Mouse (Mus musculus) CH12.LX (cell line): Measurements from ENCODE around the gene Tapt1. TPM values are rescaled to one million over a fixed set of nuclear protein-coding genes. Genes with fewer than 3 reads are reported as not detected.

ENCODE experiments used
- DNase-seq: peaks from one replicate; pipeline ENCODE4 v3.0.0-alpha.2; 2013; ENCODE audit errors: extremely low read depth
- H3K27ac ChIP-seq: 2 replicates; pipeline ENCODE4 v1.5.1; 2012; ENCODE audit warnings: low read depth, mild to moderate bottlenecking, control low read depth, moderate library complexity; ENCODE audit not compliant: insufficient read depth
- H3K27me3 ChIP-seq: replicated peaks from 2 replicates; pipeline ENCODE3; 2012; ENCODE audit warnings: inconsistent platforms
- H3K36me3 ChIP-seq, 2 experiments: replicated peaks in 1 of 2; 2 replicates each; pipeline versions ENCODE3 to v1.6.1; 2012; ENCODE audit warnings: inconsistent platforms in 1 of 2, low read length in 1 of 2, mild to moderate bottlenecking in 1 of 2, mixed read lengths in 1 of 2, moderate library complexity in 1 of 2; ENCODE audit not compliant: control insufficient read depth in 1 of 2, insufficient read depth in 1 of 2
- H3K4me1 ChIP-seq, 2 experiments: 2 replicates each; pipeline ENCODE4 v1.6.1; 2012; ENCODE audit warnings: inconsistent platforms in 1 of 2, moderate library complexity in 1 of 2; ENCODE audit not compliant: insufficient read depth in 2 of 2, control insufficient read depth in 1 of 2
- H3K4me2 ChIP-seq: 2 replicates; pipeline ENCODE4 v1.6.1; 2012; ENCODE audit warnings: low read depth, mild to moderate bottlenecking, control low read depth; ENCODE audit not compliant: poor library complexity, insufficient read depth, severe bottlenecking
- H3K4me3 ChIP-seq, 3 experiments: fragments of 150-350 bp in 1 of 3; sonication (generic) in 1 of 3; replicated peaks in 1 of 3; 2 replicates each; pipeline versions ENCODE3 to v1.5.1; 2011 to 2012; ENCODE audit warnings: low read depth in 2 of 3, low read length in 2 of 3, mild to moderate bottlenecking in 2 of 3, moderate library complexity in 2 of 3, control low read depth in 1 of 3, improper control_type of control experiment in 1 of 3, inconsistent platforms in 1 of 3, mixed read lengths in 1 of 3; ENCODE audit not compliant: poor library complexity in 1 of 3
- H3K79me2 ChIP-seq: replicated peaks from 2 replicates; pipeline ENCODE4 v1.6.1; 2012; ENCODE audit warnings: mild to moderate bottlenecking, moderate library complexity; ENCODE audit not compliant: control insufficient read depth, poor library complexity, insufficient read depth, severe bottlenecking; ENCODE audit errors: extremely low read depth
- H3K9ac ChIP-seq: 2 replicates; pipeline ENCODE4 v1.6.1; 2012; ENCODE audit warnings: low read depth, mild to moderate bottlenecking, control low read depth, moderate library complexity; ENCODE audit not compliant: insufficient read depth
- H3K9me3 ChIP-seq: replicated peaks from 2 replicates; pipeline ENCODE3; 2012; ENCODE audit warnings: low read length, inconsistent platforms, mixed read lengths
- CHD1 ChIP-seq: IDR thresholded peaks from 2 replicates; pipeline ENCODE4 v1.6.1; 2012; ENCODE audit warnings: low read depth, low read length, improper control_type of control experiment, inconsistent platforms
- CHD2 ChIP-seq: IDR thresholded peaks from 2 replicates; pipeline ENCODE4 v1.6.1; 2011; ENCODE audit warnings: low read length, improper control_type of control experiment
- CTCF ChIP-seq, 2 experiments: IDR thresholded peaks in 1 of 2; conservative IDR thresholded peaks in 1 of 2; 2 replicates each; pipeline ENCODE4 v1.5.1; 2011 to 2012; ENCODE audit warnings: low read depth in 2 of 2, low read length in 2 of 2, improper control_type of control experiment in 1 of 2, inconsistent platforms in 1 of 2, mild to moderate bottlenecking in 1 of 2, moderate library complexity in 1 of 2
- E2F4 ChIP-seq: IDR thresholded peaks from 2 replicates; pipeline ENCODE4 v1.6.1; 2011; ENCODE audit warnings: low read depth, low read length, improper control_type of control experiment; ENCODE audit not compliant: insufficient replicate concordance
- ETS1 ChIP-seq: conservative IDR thresholded peaks from 2 replicates; pipeline ENCODE4 v1.6.1; 2012; ENCODE audit warnings: low read depth, mild to moderate bottlenecking, inconsistent platforms, low read length, improper control_type of control experiment, moderate library complexity
- IRF4 ChIP-seq: IDR thresholded peaks from 2 replicates; pipeline ENCODE4 v1.6.1; 2014; ENCODE audit warnings: low read depth, mild to moderate bottlenecking, inconsistent platforms, low read length, improper control_type of control experiment
- KAT2A ChIP-seq: IDR thresholded peaks from 2 replicates; pipeline ENCODE4 v1.6.1; 2012; ENCODE audit warnings: low read length, improper control_type of control experiment, inconsistent platforms; ENCODE audit not compliant: insufficient replicate concordance
- NRF1 ChIP-seq: IDR thresholded peaks from 2 replicates; pipeline ENCODE4 v1.6.1; 2014; ENCODE audit warnings: low read depth, mild to moderate bottlenecking, inconsistent platforms, low read length, improper control_type of control experiment, moderate library complexity
- PAX5 ChIP-seq: IDR thresholded peaks from 2 replicates; pipeline ENCODE4 v1.6.1; 2012; ENCODE audit warnings: low read length, inconsistent platforms, mixed read lengths
- RAD21 ChIP-seq: IDR thresholded peaks from 2 replicates; pipeline ENCODE4 v1.6.1; 2011; ENCODE audit warnings: low read depth, mild to moderate bottlenecking, low read length, improper control_type of control experiment, moderate library complexity
- SMC3 ChIP-seq: IDR thresholded peaks from 2 replicates; pipeline ENCODE4 v1.6.1; 2011; ENCODE audit warnings: low read depth, low read length, improper control_type of control experiment
- TCF12 ChIP-seq: IDR thresholded peaks from 2 replicates; pipeline ENCODE4 v1.6.1; 2014; ENCODE audit warnings: low read depth, mild to moderate bottlenecking, inconsistent platforms, low read length, improper control_type of control experiment
- USF1 ChIP-seq: IDR thresholded peaks from 2 replicates; pipeline ENCODE4 v1.6.1; 2014; ENCODE audit warnings: low read depth, mild to moderate bottlenecking, inconsistent platforms, low read length, improper control_type of control experiment
- ZC3H11A ChIP-seq: IDR thresholded peaks from 2 replicates; pipeline ENCODE4 v1.6.1; 2012; ENCODE audit warnings: low read depth, mild to moderate bottlenecking, inconsistent platforms, low read length, improper control_type of control experiment
- ZKSCAN1 ChIP-seq: IDR thresholded peaks from 2 replicates; pipeline ENCODE4 v1.6.1; 2012; ENCODE audit warnings: low read depth, inconsistent platforms, low read length, improper control_type of control experiment, borderline replicate concordance
- ZNF384 ChIP-seq: IDR thresholded peaks from 2 replicates; pipeline ENCODE4 v1.6.1; 2012; ENCODE audit warnings: low read depth, low read length, improper control_type of control experiment, inconsistent platforms
- dilution Hi-C: fragments of 300-500 bp; cut with MboI; formaldehyde crosslinking; loops from 2 replicates; pipeline ENCODE4 v1.14.3; 2020; ENCODE audit warnings: low sequenced_read_pairs; ENCODE audit not compliant: extremely low pct_unique_long_range_greater_than_20kb, extremely low pct_ligation_motif_present
- in situ Hi-C: fragments of 300-500 bp; cut with MboI; formaldehyde crosslinking; loops from 3 replicates; pipeline ENCODE4 v1.14.3; 2019; ENCODE audit warnings: low sequenced_read_pairs, low pct_ligation_motif_present, low pct_unique_long_range_greater_than_20kb, mixed read lengths
- polyA plus RNA-seq: library from polyadenylated mRNA; unstranded; fragments of >175 nt; gene quantifications from 2 replicates; pipeline ENCODE4 v1.2.1, GENCODE M21; 2012; ENCODE audit warnings: low read depth; ENCODE audit not compliant: insufficient read length
- total RNA-seq, 2 experiments: library from RNA; depleted of rRNA; stranded (reverse); fragments of 300-350 nt in 1 of 2; fragments of >200 nt in 1 of 2; gene quantifications; 2 replicates each; pipeline ENCODE4 v1.2.3; 2012 to 2014

Gene Tapt1
- total and polyA plus RNA-seq, 3 experiments: 15.7 to 40.8 (median 33.5) TPM

DNA sequence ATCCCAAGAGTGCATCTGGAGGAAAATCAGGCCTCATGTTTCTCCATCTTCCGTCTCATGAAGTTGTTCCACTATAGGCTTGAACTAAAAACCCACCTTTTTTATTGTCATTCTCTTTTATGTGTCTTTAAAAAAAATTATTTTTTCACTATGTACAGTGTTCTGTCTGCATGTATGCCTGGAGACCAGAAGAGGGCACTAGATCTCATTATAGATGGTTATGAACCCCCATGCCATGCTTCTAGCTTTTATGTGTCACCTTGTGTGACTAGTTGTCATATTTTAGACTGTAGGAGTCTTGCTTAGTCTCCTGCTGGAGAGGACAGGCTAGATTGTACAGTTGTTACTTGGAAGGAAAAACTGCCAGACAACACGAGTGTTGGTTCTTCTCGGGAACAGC, 63.1 kb downstream of the Tapt1 start:
- peak; percentile 52 for DNase-seq
- Histone ChIP-seq H3K9me3 (no peaks in the 10 kb centered on the region), H3K9ac (no peak overlapping the region), H3K4me3 (no peak overlapping the region), H3K79me2 (no peaks in the 10 kb centered on the region), H3K27ac (no peak overlapping the region), H3K4me2 (no peak overlapping the region), H3K27me3 (no peaks in the 10 kb centered on the region), H3K4me1 (peaks cover 13 to 55% of the 10 kb centered on the region in 2 experiments), H3K36me3 (no peaks in the 10 kb centered on the region)
- dilution Hi-C loops: no loop called here
- in situ Hi-C loops: loop anchor here (10.0 kb wide), 2 partner anchors 51 to 91 kb away; no protein-coding TSS in a partner anchor
- no peak for TF ChIP-seq NRF1
- no peak for TF ChIP-seq E2F4
- TF ChIP-seq ZC3H11A: no peak
- peak; percentile 22 for TF ChIP-seq RAD21
- TF ChIP-seq ZKSCAN1: no peak
- TF ChIP-seq PAX5: no peak
- TF ChIP-seq CTCF (conservative IDR thresholded peaks at IDR 0.05 in 1 of 2, IDR thresholded peaks at IDR 0.05 in 1 of 2; ENCODE audit: low read depth in 2 of 2, low read length in 2 of 2): peak; percentile 16 to 62; a peak in 2 of 4 replicates
- TF ChIP-seq CHD2: no peak
- 0 out of 2 replicates have a peak, but pooled peaks have one; percentile 23 for TF ChIP-seq ZNF384

- TF ChIP-seq PAX5 (no peak), IRF4 (no peak), CTCF (conservative IDR thresholded peaks at IDR 0.05 in 1 of 2, IDR thresholded peaks at IDR 0.05 in 1 of 2; ENCODE audit: low read depth in 2 of 2, low read length in 2 of 2) (peak in 1 of 2 experiments; percentile 12; a peak in 1 of 4 replicates), KAT2A (no peak), ETS1 (peak; percentile 19; the same call in 1 of the 2 replicates), RAD21 (no peak), TCF12 (no peak), USF1 (no peak), SMC3 (peak; percentile 16; the same call in 1 of the 2 replicates), CHD1 (no peak)
- peak; percentile 63 for DNase-seq
- Histone ChIP-seq H3K27me3 (no peaks in the 10 kb centered on the region), H3K4me3 (no peak overlapping the region), H3K36me3 (no peaks in the 10 kb centered on the region), H3K9me3 (no peaks in the 10 kb centered on the region), H3K4me2 (no peak overlapping the region), H3K79me2 (no peaks in the 10 kb centered on the region), H3K9ac (no peak overlapping the region), H3K4me1 (peaks cover 13 to 55% of the 10 kb centered on the region in 2 experiments), H3K27ac (no peak overlapping the region)
- dilution Hi-C loops: no loop called here
- in situ Hi-C loops: loop anchor here (10.0 kb wide), 2 partner anchors 52 to 92 kb away; no protein-coding TSS in a partner anchor
These were observed 63.6 kb downstream of the Tapt1 start for GRCm38 (mm10) chr5:44162786-44163185.
